Mouse (Mus musculus) gastrocnemius, postnatal 4 days (tissue): ENCODE measurements around the gene Disp2. TPM values are rescaled to one million over a fixed set of nuclear protein-coding genes. Genes with fewer than 3 reads are reported as not detected.

Experiments used
- DNase-seq, 2 experiments: peaks; one replicate each; pipeline ENCODE4 v3.0.0; 2021 to 2022; ENCODE audit warnings: low spot score in 2 of 2, mixed read lengths in 2 of 2
- total RNA-seq, 2 experiments: library from RNA; stranded (reverse); gene quantifications; 2 replicates each; pipeline ENCODE4 v1.2.3; 2021

Disp2 gene
- total RNA-seq, 2 experiments from 2014 or later: 0.13 to 0.15 TPM

- no peak for DNase-seq
These were observed 4.1 kb downstream of the Disp2 start for GRCm38 (mm10) chr2:118783663-118784062.

GRCm38 (mm10) chr2:118786525-118786924, 7.0 kb downstream of the Disp2 start:
- DNase-seq: no peak

GRCm38 (mm10) chr2:118789501-118789900, 10.0 kb downstream of the Disp2 start:
- no peak for DNase-seq

GRCm38 (mm10) chr2:118790221-118790550, 10.7 kb downstream of the Disp2 start:
- DNase-seq: no peak

- DNase-seq: peak; percentile 42 to 68
These were observed 11.3 kb downstream of the Disp2 start for GRCm38 (mm10) chr2:118790551-118791525.

GRCm38 (mm10) chr2:118791591-118792258, 12.2 kb downstream of the Disp2 start:
- DNase-seq: no peak

- DNase-seq: no peak
These were observed 12.7 kb downstream of the Disp2 start for GRCm38 (mm10) chr2:118792259-118792613.

GRCm38 (mm10) chr2:118793636-118794035, 14.1 kb downstream of the Disp2 start:
- no peak for DNase-seq

GRCm38 (mm10) chr2:118802542-118803118, 23.1 kb downstream of the Disp2 start:
- DNase-seq: no peak

- no peak for DNase-seq
These were observed 25.0 kb downstream of the Disp2 start for GRCm38 (mm10) chr2:118804474-118804873.

- DNase-seq: no peak
These were observed 25.6 kb downstream of the Disp2 start for GRCm38 (mm10) chr2:118805137-118805536.

- no peak for DNase-seq
These were observed 26.2 kb downstream of the Disp2 start for GRCm38 (mm10) chr2:118805756-118806155.

GRCm38 (mm10) chr2:118806860-118807259, 27.3 kb downstream of the Disp2 start:
- peak in 1 of 2 experiments; percentile 21 for DNase-seq

- no peak for DNase-seq
These were observed 31.3 kb downstream of the Disp2 start for GRCm38 (mm10) chr2:118810861-118811260.

GRCm38 (mm10) chr2:118812724-118813123, 33.2 kb downstream of the Disp2 start:
- DNase-seq: no peak

- peak; percentile 67 to 86 for DNase-seq
These were observed 34.7 kb downstream of the Disp2 start, which contains the start of gene Knstrn for GRCm38 (mm10) chr2:118813981-118814836. Gene Knstrn, plus strand, starts transcription at chr2:118814003.

GRCm38 (mm10) chr2:118822800-118823199, 43.3 kb downstream of the Disp2 start:
- DNase-seq: no peak

- no peak for DNase-seq
These were observed 44.9 kb downstream of the Disp2 start for GRCm38 (mm10) chr2:118824396-118824795.

GRCm38 (mm10) chr2:118829096-118829495, 49.6 kb downstream of the Disp2 start:
- DNase-seq: no peak

- no peak for DNase-seq
These were observed 54.5 kb downstream of the Disp2 start for GRCm38 (mm10) chr2:118834061-118834460.

GRCm38 (mm10) chr2:118835115-118835514, 55.6 kb downstream of the Disp2 start:
- DNase-seq: no peak
